Mouse (Mus musculus): ENCODE data around the gene Nfe2l2.

DNA sequence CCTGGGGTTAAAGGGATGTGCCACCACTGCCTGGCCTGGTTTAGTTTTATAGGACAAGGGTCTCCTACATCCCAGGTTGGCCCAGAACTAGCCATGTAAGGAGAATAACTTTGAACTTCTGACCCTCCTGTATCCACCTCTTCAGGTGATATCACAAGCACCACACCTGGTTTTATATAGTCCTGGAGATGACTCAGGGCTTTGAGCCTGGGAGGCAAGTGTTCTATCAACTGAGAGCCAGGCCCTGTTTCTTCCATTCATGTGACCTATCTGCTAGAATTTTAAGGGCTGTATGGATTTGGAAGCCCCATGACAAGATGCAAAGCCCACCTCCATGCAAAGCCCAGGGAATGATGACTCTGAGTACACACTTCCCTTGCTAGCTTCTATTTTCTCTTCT is 51.3 kb downstream of the Nfe2l2 start:
- TF ChIP-seq GATA1 (IDR thresholded peaks at IDR 0.05; ENCODE audit: low read length) = no peak
- TF ChIP-seq TAL1 (IDR thresholded peaks at IDR 0.05; ENCODE audit: low read length) = no peak

All from erythroblast, embryonic 14.5 days (primary cell).